7 mouse cellular contexts compared by ENCODE assay signal in genomic region chr9:46014251-46014681, GRCm38 (mm10). TPM values are rescaled to one million over a fixed set of nuclear protein-coding genes. Genes with fewer than 3 reads are reported as not detected.
DNase-seq lines count a peak whose midpoint lies in the region; ATAC-seq lines count a peak whose summit lies in the region.

No protein-coding gene starts in this region.

- peak overlapping the region; percentile 80; the same call in 1 of the 2 replicates for H3K27ac ChIP-seq in forebrain, embryonic 15.5 days (replicated peaks)
- no peak overlapping the region for H3K27ac ChIP-seq in hindbrain, embryonic 13.5 days

- peak overlapping the region; percentile 73 for H3K4me2 ChIP-seq in forebrain, embryonic 15.5 days (replicated peaks)
- peak overlapping the region; percentile 69 for H3K4me2 ChIP-seq in hindbrain, embryonic 13.5 days

- peaks cover 44% of the 10 kb centered on the region for H3K4me1 ChIP-seq in forebrain, embryonic 15.5 days
- H3K4me1 ChIP-seq in hindbrain, embryonic 13.5 days (replicated peaks): peaks cover 55% of the 10 kb centered on the region

- peak; percentile 50 for DNase-seq in NIH3T3 (ENCODE audit: low read depth)
- peak; percentile 69 for DNase-seq in c-Kit-positive CD71-negative TER-119-negative erythroid progenitor cells, embryonic 14.5 days (ENCODE audit: low read depth)
- peak; percentile 47 to 59 for DNase-seq in left cerebral cortex, postnatal 25 days (ENCODE audit: low spot score in 2 of 2)
- DNase-seq in right cerebral cortex, postnatal 25 days: peak; percentile 52

- no peaks in the 10 kb centered on the region for H3K36me3 ChIP-seq in forebrain, embryonic 15.5 days
- peaks cover 3% of the 10 kb centered on the region; the same call in 1 of the 2 replicates for H3K36me3 ChIP-seq in hindbrain, embryonic 13.5 days

- H3K9me3 ChIP-seq in forebrain, embryonic 15.5 days: no peaks in the 10 kb centered on the region
- H3K9me3 ChIP-seq in hindbrain, embryonic 13.5 days: no peaks in the 10 kb centered on the region

- no peak for ATAC-seq in forebrain, embryonic 15.5 days (replicated peaks)
- ATAC-seq in hindbrain, embryonic 13.5 days (ENCODE audit: low FRiP score): no peak
- peak; percentile 53 for ATAC-seq in megakaryocyte progenitor cell, adult 5-6 weeks (replicated peaks; ENCODE audit: poor library complexity)

- H3K27me3 ChIP-seq in forebrain, embryonic 15.5 days: no peaks in the 10 kb centered on the region
- H3K27me3 ChIP-seq in hindbrain, embryonic 13.5 days: no peaks in the 10 kb centered on the region

- 4% methylated on average over 10 of the region's 10 CpGs for WGBS in forebrain, embryonic 15.5 days
- WGBS in hindbrain, embryonic 13.5 days: 3% methylated on average over 10 of the region's 10 CpGs

- intact Hi-C loops in left cerebral cortex, postnatal 25 days (cut with DNase I): loop anchor here (1.0 kb wide), 1 partner anchor 69 kb away; no protein-coding TSS in a partner anchor

- peak overlapping the region; percentile 25; the same call in 1 of the 2 replicates for H3K9ac ChIP-seq in forebrain, embryonic 15.5 days (replicated peaks)
- H3K9ac ChIP-seq in hindbrain, embryonic 13.5 days: peak overlapping the region; percentile 98

- peak overlapping the region; percentile 76 for H3K4me3 ChIP-seq in forebrain, embryonic 15.5 days
- H3K4me3 ChIP-seq in hindbrain, embryonic 13.5 days: peak overlapping the region; percentile 94

RNA-seq across cellular contexts. Expression of gene Sik3, which starts 1.6 kb away (rescaled TPM):
- polyA plus RNA-seq in forebrain, embryonic 15.5 days (2015; fragmentation: Nextera tagmentation; extraction: Ambion mirVana): 7.8 and 9.2 TPM in 2 replicates
- 5.5 and 5.6 TPM in 2 replicates for polyA plus RNA-seq in hindbrain, embryonic 13.5 days (2015; fragmentation: Nextera tagmentation; extraction: Ambion mirVana)
- 100 to 1,000 TPM; 114 to 121 TPM for total RNA-seq in left cerebral cortex, postnatal 25 days (2021)
- total RNA-seq in megakaryocyte progenitor cell, adult 5-6 weeks (2015): 24.3 and 26.8 TPM in 2 replicates
- total RNA-seq in megakaryocyte progenitor cell, adult 5-6 weeks (2017): 13.3 and 15.2 TPM in 2 replicates

RNA-seq across cellular contexts. Expression of gene Pafah1b2, which starts 1.8 kb away (rescaled TPM):
- polyA plus RNA-seq in forebrain, embryonic 15.5 days (2015; fragmentation: Nextera tagmentation; extraction: Ambion mirVana): 284 and 289 TPM in 2 replicates
- polyA plus RNA-seq in hindbrain, embryonic 13.5 days (2015; fragmentation: Nextera tagmentation; extraction: Ambion mirVana): 301 and 314 TPM in 2 replicates
- 100 to 1,000 TPM; 203 to 206 TPM for total RNA-seq in left cerebral cortex, postnatal 25 days (2021)
- total RNA-seq in megakaryocyte progenitor cell, adult 5-6 weeks (2015): 50.8 and 60.9 TPM in 2 replicates
- total RNA-seq in megakaryocyte progenitor cell, adult 5-6 weeks (2017): 111 and 112 TPM in 2 replicates

RNA-seq across cellular contexts. Expression of gene Sidt2, which starts 59.2 kb away (rescaled TPM):
- polyA plus RNA-seq in forebrain, embryonic 15.5 days (2015; fragmentation: Nextera tagmentation; extraction: Ambion mirVana): 37.2 and 37.6 TPM in 2 replicates
- polyA plus RNA-seq in hindbrain, embryonic 13.5 days (2015; fragmentation: Nextera tagmentation; extraction: Ambion mirVana): 36.6 and 37.6 TPM in 2 replicates
- 10 to 100 TPM; 85.2 to 91.7 TPM for total RNA-seq in left cerebral cortex, postnatal 25 days (2021)
- 29.4 and 32.7 TPM in 2 replicates for total RNA-seq in megakaryocyte progenitor cell, adult 5-6 weeks (2015)
- 15.3 and 21.9 TPM in 2 replicates for total RNA-seq in megakaryocyte progenitor cell, adult 5-6 weeks (2017)

Comparison
In these comparisons a context has a peak if more than half of its experiments do, and no peak if none do; other contexts are left out.
1. RNA of gene Sik3, which starts 1.6 kb away (total RNA-seq): 114 to 121 TPM in left cerebral cortex, postnatal 25 days; 13.3 to 26.8 TPM in megakaryocyte progenitor cell, adult 5-6 weeks; every median in the first group is over 4 times any median in the second.
2. Peak in every context shown above with its lines, with median percentiles within 50 percentile points of each other: DNase-seq.